Mouse (Mus musculus) layer of hippocampus, adult 11-12 months (tissue): ENCODE data around the gene Gm20517.

ENCODE experiments used
- DNase-seq: peaks from one replicate; pipeline ENCODE4 v3.0.0; 2022; ENCODE audit warnings: low spot score

The Gm20517 gene

GRCm38 (mm10) chr17:47710036-47710435 lies 98.6 kb downstream of the Gm20517 start:
- DNase-seq, result no peak

- DNase-seq, result no peak
Observed at GRCm38 (mm10) chr17:47711883-47712282, 100.5 kb downstream of the Gm20517 start.

DNA sequence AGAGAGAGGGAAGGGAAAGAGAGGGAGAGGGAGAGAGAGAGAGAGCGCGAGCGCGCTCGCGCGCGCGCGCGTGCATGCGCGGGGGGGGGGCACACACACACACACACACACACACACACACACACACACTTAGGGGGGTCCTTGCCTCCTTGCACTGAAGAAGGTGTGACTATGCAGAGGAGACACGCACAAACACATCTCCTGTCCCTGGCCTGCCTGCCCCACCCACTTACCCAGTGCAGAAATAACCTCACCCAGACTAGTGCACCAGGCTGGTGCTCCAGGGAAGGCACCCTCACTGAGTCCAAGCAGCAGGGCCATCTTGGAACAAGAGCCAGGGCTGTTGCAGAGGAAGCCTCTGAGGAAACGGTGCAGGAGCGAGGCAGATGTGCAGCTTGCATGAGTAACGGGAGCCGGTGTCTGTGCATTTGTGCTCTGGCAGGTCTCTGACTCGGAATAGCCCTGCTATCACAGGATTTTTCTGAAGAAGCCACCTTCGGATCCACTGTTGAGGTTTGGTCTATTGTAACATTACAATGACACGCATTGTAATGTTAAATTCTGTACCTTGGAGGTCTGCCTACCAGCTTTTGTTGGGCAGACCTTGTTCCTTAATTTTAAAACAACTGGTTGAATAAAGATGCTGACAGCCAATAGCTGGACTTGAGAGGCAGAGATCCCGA lies 101.6 kb downstream of the Gm20517 start:
- no peak for DNase-seq

DNA sequence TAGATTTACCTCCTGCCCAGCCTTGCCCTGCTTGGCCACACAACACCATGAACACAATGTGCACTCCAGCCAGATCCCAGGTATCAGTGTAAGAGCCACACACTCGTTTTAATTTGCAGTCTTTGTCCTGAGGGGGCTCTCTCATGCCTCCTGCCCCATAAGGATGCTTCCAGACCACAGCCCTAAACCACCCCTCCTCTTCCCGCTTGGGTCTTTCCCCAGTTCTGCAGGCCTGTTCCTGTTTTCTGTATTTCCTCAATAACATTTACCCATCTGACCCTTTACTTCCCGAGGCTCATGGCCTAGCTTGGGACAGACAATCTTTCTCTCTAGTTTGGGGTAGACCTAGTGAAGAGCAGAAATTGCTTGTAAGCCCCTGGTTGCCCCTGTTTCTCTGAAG lies 103.6 kb downstream of the Gm20517 start:
- DNase-seq, result no peak

- no peak for DNase-seq
Observed at GRCm38 (mm10) chr17:47721183-47721582, 109.8 kb downstream of the Gm20517 start.

DNA sequence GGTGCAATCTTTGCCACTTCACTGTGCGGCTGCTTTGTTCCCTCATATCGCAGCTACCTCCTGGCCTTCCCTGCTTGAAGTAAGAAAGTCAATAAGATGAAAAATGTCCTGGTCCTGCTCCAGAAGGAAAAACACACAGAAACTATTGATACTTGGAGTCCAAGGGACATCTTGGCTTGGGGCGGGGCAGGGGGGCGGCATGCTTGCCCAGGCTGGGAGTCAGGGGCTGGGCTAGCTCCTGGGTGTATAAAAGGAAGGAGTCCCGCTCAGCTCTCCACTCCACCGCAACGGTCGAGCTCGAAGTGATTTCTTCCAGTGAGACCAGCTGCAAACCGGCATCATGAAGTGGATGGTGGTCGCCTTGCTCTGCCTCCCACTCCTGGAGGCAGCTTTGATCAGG lies 115.2 kb downstream of the Gm20517 start, which contains the start of gene Pgc:
Pgc (plus strand) TSS at position 277 of the 400 bp plus-strand sequence.
- DNase-seq, result no peak

DNA sequence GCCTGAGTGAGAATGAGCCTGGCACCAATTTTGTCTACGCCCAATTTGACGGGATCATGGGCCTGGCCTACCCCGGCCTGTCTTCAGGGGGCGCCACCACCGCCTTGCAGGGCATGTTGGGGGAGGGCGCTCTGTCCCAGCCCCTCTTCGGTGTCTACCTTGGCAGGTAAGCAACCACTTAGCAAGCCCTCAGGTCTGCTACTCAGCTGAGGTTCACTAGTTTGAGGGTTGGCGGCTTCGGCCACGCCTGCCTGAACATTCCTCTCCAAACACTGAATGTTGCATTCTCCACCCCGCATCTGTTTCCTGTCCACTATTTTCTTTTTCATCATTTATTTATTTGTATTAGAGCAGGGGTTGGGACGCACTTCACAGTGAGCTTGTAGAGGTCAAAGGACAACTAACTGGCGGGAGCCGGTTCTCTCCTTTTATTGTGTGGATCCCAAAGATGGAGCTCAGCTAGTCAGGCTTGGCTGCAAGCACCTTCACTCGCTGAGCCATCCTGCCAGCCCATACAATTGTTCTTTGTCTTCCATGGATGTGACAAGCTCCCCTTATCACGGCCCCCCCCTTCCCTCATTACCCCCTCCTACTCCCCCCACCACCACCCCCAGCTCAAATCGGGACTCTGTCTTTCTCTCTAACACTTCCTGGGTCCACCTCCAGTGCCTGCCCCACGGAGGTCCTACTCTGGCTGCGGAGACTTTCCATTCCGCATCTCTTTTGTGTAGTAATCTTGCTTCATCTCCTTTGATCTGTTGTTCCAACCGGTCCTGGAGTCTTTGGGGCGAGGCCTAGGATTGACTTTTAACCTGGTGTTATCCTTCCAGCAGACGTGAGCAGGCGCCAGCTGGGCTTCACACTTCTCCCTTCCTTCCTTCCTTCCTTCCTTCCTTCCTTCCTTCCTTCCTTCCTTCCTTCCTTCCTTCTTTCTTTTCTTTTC lies 119.5 kb downstream of the Gm20517 start:
- no peak for DNase-seq
